Mouse (Mus musculus): ENCODE results near the gene Sidt2.

Sidt2 gene

GRCm38 (mm10) chr9:45946872-45947183 lies 8.2 kb downstream of the Sidt2 start:
- DNase-seq (ENCODE audit: low read depth, low spot score), result no peak

GRCm38 (mm10) chr9:45946182-45946871 lies 8.7 kb downstream of the Sidt2 start:
- DNase-seq (ENCODE audit: low read depth, low spot score), result no peak

GRCm38 (mm10) chr9:45945721-45946120 lies 9.3 kb downstream of the Sidt2 start:
- no peak for DNase-seq (ENCODE audit: low read depth, low spot score)

GRCm38 (mm10) chr9:45944506-45945400 lies 10.3 kb downstream of the Sidt2 start:
- DNase-seq (ENCODE audit: low read depth, low spot score), result no peak

GRCm38 (mm10) chr9:45943628-45944505 lies 11.2 kb downstream of the Sidt2 start:
- no peak for DNase-seq (ENCODE audit: low read depth, low spot score)

- no peak for DNase-seq (ENCODE audit: low read depth, low spot score)
Observed at GRCm38 (mm10) chr9:45942916-45943315, 12.1 kb downstream of the Sidt2 start.

GRCm38 (mm10) chr9:45942464-45942863 lies 12.6 kb downstream of the Sidt2 start:
- DNase-seq (ENCODE audit: low read depth, low spot score), result no peak

GRCm38 (mm10) chr9:45941329-45941888 lies 13.6 kb downstream of the Sidt2 start:
- DNase-seq (ENCODE audit: low read depth, low spot score), result no peak

- DNase-seq (ENCODE audit: low read depth, low spot score), result no peak
Observed at GRCm38 (mm10) chr9:45939794-45940193, 15.3 kb downstream of the Sidt2 start.

GRCm38 (mm10) chr9:45938952-45939637 lies 16.0 kb downstream of the Sidt2 start:
- DNase-seq (ENCODE audit: low read depth, low spot score), result no peak

GRCm38 (mm10) chr9:45938088-45938487 lies 17.0 kb downstream of the Sidt2 start:
- DNase-seq (ENCODE audit: low read depth, low spot score), result no peak

- peak; percentile 51 for DNase-seq (ENCODE audit: low read depth, low spot score)
Observed at GRCm38 (mm10) chr9:45936883-45937282, 18.2 kb downstream of the Sidt2 start.

GRCm38 (mm10) chr9:45935628-45936210 lies 19.3 kb downstream of the Sidt2 start, which contains the start of gene Tagln:
Tagln (minus strand) TSS chr9:45936058.
- DNase-seq (ENCODE audit: low read depth, low spot score), result no peak

- no peak for DNase-seq (ENCODE audit: low read depth, low spot score)
Observed at GRCm38 (mm10) chr9:45932571-45933415, 22.3 kb downstream of the Sidt2 start.

- no peak for DNase-seq (ENCODE audit: low read depth, low spot score)
Observed at GRCm38 (mm10) chr9:45931958-45932357, 23.1 kb downstream of the Sidt2 start.

GRCm38 (mm10) chr9:45929285-45929684 lies 25.8 kb downstream of the Sidt2 start:
- DNase-seq (ENCODE audit: low read depth, low spot score), result no peak

GRCm38 (mm10) chr9:45919895-45920294 lies 35.2 kb downstream of the Sidt2 start:
- DNase-seq (ENCODE audit: low read depth, low spot score), result no peak

GRCm38 (mm10) chr9:45917041-45917934 lies 37.8 kb downstream of the Sidt2 start:
- no peak for DNase-seq (ENCODE audit: low read depth, low spot score)

- DNase-seq (ENCODE audit: low read depth, low spot score), result no peak
Observed at GRCm38 (mm10) chr9:45915659-45916058, 39.4 kb downstream of the Sidt2 start.

Measured in retina, postnatal 7 days (tissue).